Mouse (Mus musculus) C2C12 (cell line): ENCODE data around the gene Cubn.

Experiments used
- CEBPB ChIP-seq: IDR thresholded peaks from one replicate; pipeline ENCODE4 v1.6.1; 2011; ENCODE audit warnings: low read depth, mild to moderate bottlenecking, control low read depth, moderate library complexity
- CTCF ChIP-seq: IDR thresholded peaks from one replicate; pipeline ENCODE4 v1.5.1; 2011; ENCODE audit not compliant: control insufficient read depth, insufficient read depth, insufficient read length
- MAX ChIP-seq: IDR thresholded peaks from one replicate; pipeline ENCODE4 v1.6.1; 2011; ENCODE audit warnings: mild to moderate bottlenecking, control low read depth
- MYOG ChIP-seq: IDR thresholded peaks from one replicate; pipeline ENCODE4 v1.6.1; 2011; ENCODE audit not compliant: control insufficient read depth, insufficient read length; ENCODE audit errors: extremely low read depth

DNA sequence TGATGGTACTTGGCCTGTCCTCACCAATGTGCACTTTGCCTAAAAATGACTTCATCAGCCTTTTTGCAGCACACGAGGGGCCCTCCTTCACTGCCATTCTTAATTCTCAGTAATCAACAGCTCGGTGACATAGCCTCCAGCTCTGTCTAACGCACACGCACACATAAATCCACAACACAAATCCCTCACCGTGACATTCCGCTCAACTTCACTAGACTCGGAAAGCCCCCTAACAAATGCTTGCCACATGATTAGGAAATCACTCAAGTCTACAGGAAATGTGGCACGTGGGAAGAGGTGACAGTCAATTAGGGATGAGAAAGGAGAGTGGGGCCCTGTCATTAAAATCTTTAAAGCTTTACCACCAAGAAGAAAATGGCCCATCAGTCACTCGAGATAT lies 250.9 kb downstream of the Cubn start:
- TF ChIP-seq CTCF (no peak), MAX (no peak), MYOG (no peak), CEBPB (no peak)
